Mouse (Mus musculus): ENCODE measurements around the gene Mrfap1.

- TF ChIP-seq POLR2A (IDR thresholded peaks at IDR 0.05; ENCODE audit: insufficient read length, low read depth) (no peak), MAX (IDR thresholded peaks at IDR 0.05; ENCODE audit: low read depth) (no peak)
These were observed 719 bp upstream of the Mrfap1 start for GRCm38 (mm10) chr5:36797291-36797690.
